Mouse (Mus musculus) embryonic facial prominence, embryonic 11.5 days (tissue): Measurements from ENCODE around the gene Lix1l. TPM values are rescaled to one million over a fixed set of nuclear protein-coding genes. Genes with fewer than 3 reads are reported as not detected.

Experiments
- ATAC-seq: fragments of 200-750 bp; cut with Nextera tagmentation; replicated peaks from 2 replicates; pipeline ENCODE4 v1.8.0; 2017; ENCODE audit warnings: low read depth; ENCODE audit not compliant: insufficient number of reproducible peaks, low FRiP score, low TSS enrichment
- DNase-seq: peaks from one replicate; pipeline ENCODE4 v3.0.0-alpha.2; 2015; ENCODE audit warnings: low spot score
- H3K27ac ChIP-seq: fragments of 300-500 bp; sonication (generic); replicated peaks from 2 replicates; pipeline ENCODE4 v1.5.1; 2014; ENCODE audit warnings: mild to moderate bottlenecking, low read depth, low read length, control low read depth
- H3K27me3 ChIP-seq: fragments of 300-500 bp; sonication (generic); 2 replicates; pipeline ENCODE4 v1.6.1; 2014; ENCODE audit warnings: mild to moderate bottlenecking, low read length, moderate library complexity, mixed read lengths; ENCODE audit not compliant: control insufficient read depth, insufficient read depth
- H3K36me3 ChIP-seq: fragments of 300-500 bp; sonication (generic); replicated peaks from 2 replicates; pipeline ENCODE4 v1.6.1; 2014; ENCODE audit warnings: low read depth, mild to moderate bottlenecking, low read length, moderate library complexity, mixed read lengths; ENCODE audit not compliant: control insufficient read depth, insufficient read depth
- H3K4me1 ChIP-seq: fragments of 300-500 bp; sonication (generic); 2 replicates; pipeline ENCODE4 v1.6.1; 2014; ENCODE audit warnings: low read length, mixed read lengths; ENCODE audit not compliant: control insufficient read depth, insufficient read depth
- H3K4me2 ChIP-seq: fragments of 300-500 bp; sonication (generic); 2 replicates; pipeline ENCODE4 v1.6.1; 2014; ENCODE audit warnings: low read depth, mild to moderate bottlenecking, control low read depth, low read length, moderate library complexity
- H3K4me3 ChIP-seq: fragments of 300-500 bp; sonication (generic); 2 replicates; pipeline ENCODE4 v1.5.1; 2014; ENCODE audit warnings: low read depth, low read length, control low read depth
- H3K9ac ChIP-seq: fragments of 300-500 bp; sonication (generic); replicated peaks from 2 replicates; pipeline ENCODE4 v1.6.1; 2014; ENCODE audit warnings: mild to moderate bottlenecking, control low read depth, low read length
- H3K9me3 ChIP-seq: fragments of 300-500 bp; sonication (generic); replicated peaks from 2 replicates; pipeline ENCODE4 v1.6.1; 2016; ENCODE audit warnings: mild to moderate bottlenecking, low read length, inconsistent platforms, mixed read lengths; ENCODE audit not compliant: control insufficient read depth
- WGBS: fragments of 180-500 bp; shearing (Covaris S2); extraction: QIAGEN DNeasy Blood & Tissue Kit; methylation state at CpG from one replicate; pipeline ENCODE4 v1.1.7; 2014; 5-methylcytosine and 5-hydroxymethylcytosine counted together
- polyA plus RNA-seq: library from polyadenylated mRNA; unstranded; fragments of >200 nt; fragmentation: Nextera tagmentation; extraction: Ambion mirVana; gene quantifications from 2 replicates; pipeline ENCODE4 v1.2.1, GENCODE M21; 2014

Gene Lix1l
- polyA plus RNA-seq, 1 experiment from 2014 or later, result 7.0 TPM

- Histone ChIP-seq H3K4me2 (no peak overlapping the region), H3K36me3 (no peaks in the 10 kb centered on the region), H3K9ac (no peak overlapping the region), H3K27me3 (no peaks in the 10 kb centered on the region), H3K4me3 (no peak overlapping the region), H3K4me1 (no peaks in the 10 kb centered on the region; the same call in 1 of the 2 replicates), H3K9me3 (no peaks in the 10 kb centered on the region), H3K27ac (no peak overlapping the region)
- WGBS, result 81% methylated on average over 16 of the region's 16 CpGs
- ATAC-seq (no peak), DNase-seq (no peak)
Observed at GRCm38 (mm10) chr3:96581771-96582515, 19.0 kb upstream of the Lix1l start.

- no peaks in the 10 kb centered on the region for H3K9me3 ChIP-seq
- DNase-seq (no peak), ATAC-seq (no peak)
- H3K9ac ChIP-seq, result no peak overlapping the region
- H3K4me1 ChIP-seq, result no peaks in the 10 kb centered on the region; the same call in 1 of the 2 replicates
- H3K27ac ChIP-seq, result no peak overlapping the region
- no peaks in the 10 kb centered on the region for H3K36me3 ChIP-seq
- WGBS, result 87% methylated on average over 5 of the region's 5 CpGs
- no peaks in the 10 kb centered on the region for H3K27me3 ChIP-seq
- H3K4me2 ChIP-seq, result no peak overlapping the region
- no peak overlapping the region for H3K4me3 ChIP-seq
Observed at GRCm38 (mm10) chr3:96583386-96583785, 17.6 kb upstream of the Lix1l start.

- H3K9ac ChIP-seq, result no peak overlapping the region
- no peak for DNase-seq
- H3K27ac ChIP-seq, result no peak overlapping the region
- H3K9me3 ChIP-seq, result no peaks in the 10 kb centered on the region
- H3K4me1 ChIP-seq, result no peaks in the 10 kb centered on the region
- no peak overlapping the region for H3K4me3 ChIP-seq
- no peak for ATAC-seq
- H3K4me2 ChIP-seq, result no peak overlapping the region
- H3K36me3 ChIP-seq, result no peaks in the 10 kb centered on the region
- H3K27me3 ChIP-seq, result peaks cover 4% of the 10 kb centered on the region
- 77% methylated on average over 4 of the region's 4 CpGs for WGBS
Observed at GRCm38 (mm10) chr3:96590657-96591056, 10.3 kb upstream of the Lix1l start.

- Histone ChIP-seq H3K4me3 (peak overlapping the region; percentile 61), H3K9me3 (no peaks in the 10 kb centered on the region), H3K4me1 (peaks cover 6% of the 10 kb centered on the region), H3K9ac (peak overlapping the region; percentile 69), H3K27ac (no peak overlapping the region), H3K36me3 (no peaks in the 10 kb centered on the region), H3K4me2 (peak overlapping the region; percentile 65), H3K27me3 (peaks cover 8% of the 10 kb centered on the region)
- DNase-seq (no peak), ATAC-seq (no peak)
- WGBS, result 1% methylated on average over 10 of the region's 10 CpGs
Observed at GRCm38 (mm10) chr3:96593374-96593773, 7.6 kb upstream of the Lix1l start.

GRCm38 (mm10) chr3:96593790-96594560, 7.0 kb upstream of the Lix1l start, which contains the start of gene Polr3gl:
Gene Polr3gl (minus strand): TSS chr3:96594181.
- peaks cover 10% of the 10 kb centered on the region for H3K27me3 ChIP-seq
- peaks cover 6% of the 10 kb centered on the region for H3K4me1 ChIP-seq
- H3K4me3 ChIP-seq, result peak within 1 kb of the TSS; percentile 61
- ATAC-seq (peak; percentile 76), DNase-seq (peak; percentile 95)
- H3K27ac ChIP-seq, result peak within 1 kb of the TSS; percentile 70; the same call in 1 of the 2 replicates
- no peaks in the 10 kb centered on the region for H3K36me3 ChIP-seq
- H3K4me2 ChIP-seq, result peak within 1 kb of the TSS; percentile 65
- H3K9me3 ChIP-seq, result no peaks in the 10 kb centered on the region
- H3K9ac ChIP-seq, result peak within 1 kb of the TSS; percentile 69
- under 1% methylated on average over 38 of the region's 38 CpGs for WGBS

- ATAC-seq, result no peak
- H3K27me3 ChIP-seq, result peaks cover 13% of the 10 kb centered on the region
- H3K9me3 ChIP-seq, result no peaks in the 10 kb centered on the region
- no peaks in the 10 kb centered on the region for H3K36me3 ChIP-seq
- no peak overlapping the region for H3K9ac ChIP-seq
- 78% methylated on average over 5 of the region's 5 CpGs for WGBS
- peaks cover 6% of the 10 kb centered on the region for H3K4me1 ChIP-seq
- H3K27ac ChIP-seq, result no peak overlapping the region
- no peak for DNase-seq
- H3K4me2 ChIP-seq, result no peak overlapping the region
- H3K4me3 ChIP-seq, result no peak overlapping the region
Observed at GRCm38 (mm10) chr3:96594851-96595250, 6.1 kb upstream of the Lix1l start.

GRCm38 (mm10) chr3:96595661-96596060, 5.3 kb upstream of the Lix1l start:
- H3K9ac ChIP-seq, result no peak overlapping the region
- 21% methylated on average over 6 of the region's 6 CpGs for WGBS
- H3K9me3 ChIP-seq, result no peaks in the 10 kb centered on the region
- H3K4me1 ChIP-seq, result peaks cover 6% of the 10 kb centered on the region
- no peak overlapping the region for H3K4me2 ChIP-seq
- no peak for ATAC-seq
- H3K27ac ChIP-seq, result no peak overlapping the region
- H3K36me3 ChIP-seq, result no peaks in the 10 kb centered on the region
- DNase-seq, result no peak
- no peak overlapping the region for H3K4me3 ChIP-seq
- H3K27me3 ChIP-seq, result peaks cover 13% of the 10 kb centered on the region

GRCm38 (mm10) chr3:96596228-96596707, 4.7 kb upstream of the Lix1l start, which contains the start of gene Ankrd34a:
Gene Ankrd34a (plus strand): TSS chr3:96596636.
- no peaks in the 10 kb centered on the region for H3K36me3 ChIP-seq
- no peaks in the 10 kb centered on the region for H3K9me3 ChIP-seq
- DNase-seq (peak; percentile 19), ATAC-seq (no peak)
- peak within 1 kb of the TSS; percentile 40 for H3K4me3 ChIP-seq
- peaks cover 6% of the 10 kb centered on the region for H3K4me1 ChIP-seq
- H3K4me2 ChIP-seq, result peak within 1 kb of the TSS; percentile 98
- under 1% methylated on average over 19 of the region's 23 CpGs for WGBS
- peaks cover 13% of the 10 kb centered on the region for H3K27me3 ChIP-seq
- H3K27ac ChIP-seq, result no peak within 1 kb of the TSS
- peak within 1 kb of the TSS; percentile 63 for H3K9ac ChIP-seq
